Mouse (Mus musculus) CD8-positive naive resting alpha-beta T cell, adult 2 months (primary cell): Measurements from ENCODE around the gene Snx4.

Experiments
- DNase-seq, 2 experiments: peaks; one replicate each; pipeline ENCODE4 v3.0.0; 2022; ENCODE audit warnings: low read depth in 2 of 2, low spot score in 2 of 2

The Snx4 gene

DNA sequence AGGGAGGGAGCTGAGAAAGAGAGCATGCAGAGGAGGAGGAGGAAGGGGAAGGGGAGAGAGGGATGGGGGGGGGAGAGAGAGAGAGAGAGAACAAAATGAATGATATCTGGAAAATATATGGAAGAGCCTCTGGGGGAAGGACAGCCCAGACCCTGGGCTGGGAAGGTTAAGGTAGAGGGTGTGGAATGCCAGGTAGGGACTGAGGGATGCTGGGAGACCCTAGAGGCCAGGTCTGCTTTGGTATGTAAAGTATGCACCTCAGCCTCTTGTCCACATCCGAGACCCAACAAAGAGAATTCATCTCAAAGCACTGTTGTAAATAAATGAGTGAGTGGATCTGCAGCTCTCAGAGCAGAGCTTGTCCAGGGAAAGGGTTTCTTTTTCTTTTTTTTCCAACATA lies 91.1 kb downstream of the Snx4 start:
- no peak for DNase-seq

DNA sequence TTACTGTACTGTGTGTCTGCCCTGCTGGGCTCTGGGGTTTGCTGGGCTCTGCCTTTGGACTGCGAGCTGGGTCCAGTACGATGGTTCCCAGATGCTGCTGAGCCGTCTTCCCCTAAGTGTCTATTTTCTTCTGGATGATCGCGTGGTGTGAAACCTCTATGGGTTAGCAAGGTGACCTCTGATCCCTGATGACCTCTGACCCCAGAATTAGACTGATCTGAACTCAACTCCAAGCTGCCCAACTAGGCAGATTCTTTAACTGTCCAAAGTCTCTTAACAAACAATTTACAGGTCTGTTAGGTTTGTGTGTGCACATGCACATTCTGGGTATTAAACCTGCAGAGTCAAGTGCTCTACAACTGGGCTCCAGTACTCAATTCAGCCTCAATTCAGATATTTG lies 91.9 kb downstream of the Snx4 start:
- no peak for DNase-seq

DNA sequence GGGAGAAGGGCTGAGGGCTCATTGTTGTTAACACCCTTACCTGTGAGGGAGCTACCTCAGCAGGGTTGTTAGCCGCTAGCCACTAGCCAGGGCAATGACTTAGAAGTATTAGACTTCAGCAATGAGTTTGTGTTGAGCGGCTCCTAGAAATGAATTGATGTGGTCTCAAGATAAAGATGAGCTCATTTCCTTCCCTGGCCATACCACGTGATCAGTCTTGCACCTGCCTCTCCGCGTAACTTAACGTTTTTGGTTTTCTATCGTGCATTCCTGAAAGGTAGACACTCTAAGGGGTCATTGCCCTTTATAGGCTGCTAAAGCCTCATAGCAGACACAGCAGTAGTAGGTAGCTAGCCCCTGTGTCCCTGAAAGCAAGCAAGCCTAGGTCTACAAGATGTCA lies 92.4 kb downstream of the Snx4 start:
- DNase-seq = peak; percentile 40 to 57

DNA sequence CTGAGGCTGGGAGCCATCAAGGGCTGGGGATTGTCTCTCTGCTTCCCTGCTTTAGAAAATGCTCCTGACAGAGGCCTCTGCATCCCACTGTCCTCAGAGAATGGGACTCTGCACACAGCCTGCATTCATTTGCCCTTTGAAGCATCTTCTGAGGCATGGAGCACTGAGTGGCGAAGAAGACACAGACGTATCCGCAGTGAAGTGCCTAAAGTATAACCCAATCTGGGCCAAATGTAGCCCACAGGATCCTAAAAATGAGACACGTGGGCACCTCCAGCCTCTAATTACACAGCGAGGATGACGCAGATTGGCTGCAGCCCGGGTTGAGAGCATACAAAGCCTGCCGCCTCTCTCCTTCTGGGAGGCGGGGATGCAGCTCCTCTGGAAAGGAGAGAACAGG lies 93.1 kb downstream of the Snx4 start:
- DNase-seq = no peak

DNA sequence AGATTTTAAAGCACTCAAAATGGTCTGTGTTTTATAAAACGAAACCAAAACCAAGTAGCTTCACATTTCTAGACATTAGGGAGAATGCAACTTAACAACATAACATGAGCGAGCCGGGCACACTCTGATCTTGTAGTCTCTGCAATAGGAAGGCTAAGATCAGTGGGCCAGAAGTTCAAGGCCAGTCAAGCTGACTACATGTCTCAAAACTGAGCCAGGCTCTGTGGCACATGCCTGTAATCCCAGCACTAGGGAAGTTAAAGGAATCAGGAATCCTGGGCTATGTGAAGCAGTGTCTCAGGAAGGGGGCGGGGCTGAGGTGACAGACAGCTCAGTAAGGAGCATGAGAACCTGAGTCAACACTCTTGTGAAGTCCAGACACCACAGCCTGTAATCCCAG lies 93.6 kb downstream of the Snx4 start:
- DNase-seq = peak in 1 of 2 experiments; percentile 7

DNA sequence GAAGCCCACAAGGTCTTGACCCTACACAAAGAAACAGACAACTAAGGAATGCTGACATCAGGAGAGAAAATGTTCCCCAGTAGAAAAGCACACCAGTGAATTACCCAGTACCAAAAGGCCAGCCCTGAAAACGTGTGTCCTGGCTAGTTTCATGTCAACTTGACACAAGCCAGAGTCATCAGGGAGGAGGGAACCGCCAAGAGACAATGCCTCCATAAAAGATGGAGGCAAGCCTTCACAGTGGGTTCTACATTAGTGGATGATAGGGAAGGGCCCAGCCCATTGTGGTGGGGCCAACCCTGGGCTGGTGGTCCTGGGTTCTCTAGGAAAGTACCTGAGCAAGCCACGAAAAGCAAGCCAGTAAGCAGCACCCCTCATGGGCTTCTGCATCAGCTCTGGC lies 95.1 kb downstream of the Snx4 start:
- no peak for DNase-seq

DNA sequence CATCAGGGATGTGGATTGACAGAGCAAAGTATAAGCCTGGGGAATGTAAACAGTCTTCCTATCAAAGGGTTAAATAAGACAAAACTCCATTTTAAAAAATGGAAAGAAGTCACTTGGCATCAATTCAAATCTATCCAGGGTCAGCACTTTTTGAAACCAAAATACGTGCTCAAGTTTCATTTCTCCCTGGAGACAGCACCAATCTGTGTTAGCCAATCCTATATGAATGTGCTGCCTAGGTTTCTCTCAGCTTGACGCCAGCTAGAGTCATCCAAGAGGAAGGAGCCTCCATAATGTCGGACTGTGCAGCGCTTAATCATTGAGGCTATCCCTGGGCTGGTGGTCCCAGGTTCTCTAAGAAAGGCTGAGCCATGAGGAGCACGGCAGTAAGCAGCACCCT lies 95.9 kb downstream of the Snx4 start:
- DNase-seq = no peak
